Mouse (Mus musculus) hindbrain, embryonic 15.5 days (tissue): ENCODE measurements at regions not wholly inside any gene's neighbourhood (a gene's known extent, or its start where the extent isn't known, plus 50 kb on each side); places are given as distances from the start of the nearest gene placed in this dataset.

ENCODE experiments used
- ATAC-seq: fragments of 200-750 bp; cut with Nextera tagmentation; 2 replicates; pipeline ENCODE4 v1.8.0; 2017; ENCODE audit warnings: low read depth, moderate number of reproducible peaks, moderate TSS enrichment; ENCODE audit not compliant: low FRiP score
- H3K27ac ChIP-seq: fragments of 300-500 bp; sonication (generic); replicated peaks from 2 replicates; pipeline ENCODE4 v1.5.1; 2015; ENCODE audit warnings: mild to moderate bottlenecking, inconsistent platforms
- H3K27me3 ChIP-seq: fragments of 300-500 bp; sonication (generic); 2 replicates; pipeline ENCODE4 v1.6.1; 2015; ENCODE audit warnings: control low read depth, inconsistent platforms
- H3K36me3 ChIP-seq: fragments of 300-500 bp; sonication (generic); 2 replicates; pipeline ENCODE4 v1.6.1; 2015; ENCODE audit warnings: control low read depth, inconsistent platforms
- H3K4me1 ChIP-seq: fragments of 300-500 bp; sonication (generic); replicated peaks from 2 replicates; pipeline ENCODE4 v1.6.1; 2015; ENCODE audit warnings: control low read depth, inconsistent platforms
- H3K4me2 ChIP-seq: fragments of 300-500 bp; sonication (generic); 2 replicates; pipeline ENCODE4 v1.6.1; 2015; ENCODE audit warnings: moderate library complexity, mild to moderate bottlenecking, inconsistent platforms
- H3K4me3 ChIP-seq: fragments of 300-500 bp; sonication (generic); 2 replicates; pipeline ENCODE4 v1.5.1; 2015; ENCODE audit warnings: mild to moderate bottlenecking, inconsistent platforms
- H3K9ac ChIP-seq: fragments of 300-500 bp; sonication (generic); 2 replicates; pipeline ENCODE4 v1.6.1; 2015; ENCODE audit warnings: inconsistent platforms
- H3K9me3 ChIP-seq: fragments of 300-500 bp; sonication (generic); 2 replicates; pipeline ENCODE4 v1.6.1; 2016; ENCODE audit warnings: control low read depth, inconsistent platforms
- WGBS: fragments of 180-500 bp; shearing (Covaris S2); methylation state at CpG from one replicate; pipeline ENCODE4 v1.1.7; 2015; 5-methylcytosine and 5-hydroxymethylcytosine counted together

GRCm38 (mm10) chr12:21479251-21479650 is 61.8 kb upstream of the Ywhaq start:
- H3K36me3 ChIP-seq = no peaks in the 10 kb centered on the region
- WGBS = 71% methylated on average over 1 of the region's 1 CpGs

GRCm38 (mm10) chr12:21476516-21476915 is 59.1 kb upstream of the Ywhaq start:
- no peak overlapping the region for H3K27ac ChIP-seq

More at GRCm38 (mm10) chr12:21479251-21479650, 61.8 kb upstream of the Ywhaq start:
- ATAC-seq = no peak
- H3K9ac ChIP-seq = no peak overlapping the region
- H3K4me3 ChIP-seq = no peak overlapping the region
- H3K27ac ChIP-seq = no peak overlapping the region
- H3K27me3 ChIP-seq = no peaks in the 10 kb centered on the region
- no peaks in the 10 kb centered on the region for H3K4me1 ChIP-seq
- H3K4me2 ChIP-seq = no peak overlapping the region
- H3K9me3 ChIP-seq = no peaks in the 10 kb centered on the region

GRCm38 (mm10) chr12:21472951-21473710 is 55.7 kb upstream of the Ywhaq start:
- H3K27me3 ChIP-seq = no peaks in the 10 kb centered on the region
- H3K36me3 ChIP-seq = no peaks in the 10 kb centered on the region
- 91% methylated on average over 6 of the region's 6 CpGs for WGBS
- no peak for ATAC-seq
- H3K9ac ChIP-seq = no peak overlapping the region
- H3K4me3 ChIP-seq = no peak overlapping the region
- H3K4me2 ChIP-seq = no peak overlapping the region
- no peaks in the 10 kb centered on the region for H3K9me3 ChIP-seq
- no peak overlapping the region for H3K27ac ChIP-seq
- H3K4me1 ChIP-seq = no peaks in the 10 kb centered on the region

More at GRCm38 (mm10) chr12:21476516-21476915, 59.1 kb upstream of the Ywhaq start:
- Histone ChIP-seq H3K27me3 (no peaks in the 10 kb centered on the region), H3K36me3 (no peaks in the 10 kb centered on the region), H3K4me2 (no peak overlapping the region), H3K4me1 (no peaks in the 10 kb centered on the region), H3K9ac (no peak overlapping the region), H3K4me3 (no peak overlapping the region), H3K9me3 (no peaks in the 10 kb centered on the region)
- WGBS = 92% methylated on average over 2 of the region's 2 CpGs
- ATAC-seq = no peak

- no peak overlapping the region for H3K4me2 ChIP-seq
- H3K9me3 ChIP-seq = no peaks in the 10 kb centered on the region
- H3K4me1 ChIP-seq = no peaks in the 10 kb centered on the region
- ATAC-seq = peak; percentile 63; the same call in 1 of the 2 replicates
- no peak overlapping the region for H3K4me3 ChIP-seq
- H3K27me3 ChIP-seq = no peaks in the 10 kb centered on the region
- no peaks in the 10 kb centered on the region for H3K36me3 ChIP-seq
- no peak overlapping the region for H3K27ac ChIP-seq
- H3K9ac ChIP-seq = no peak overlapping the region
- 63% methylated on average over 4 of the region's 4 CpGs for WGBS
Observed at GRCm38 (mm10) chr12:21472487-21472886, 55.0 kb upstream of the Ywhaq start.

GRCm38 (mm10) chr12:21471986-21472385 is 54.5 kb upstream of the Ywhaq start:
- Histone ChIP-seq H3K9ac (no peak overlapping the region), H3K27ac (no peak overlapping the region), H3K9me3 (no peaks in the 10 kb centered on the region), H3K27me3 (no peaks in the 10 kb centered on the region), H3K4me1 (no peaks in the 10 kb centered on the region), H3K36me3 (no peaks in the 10 kb centered on the region), H3K4me2 (no peak overlapping the region), H3K4me3 (no peak overlapping the region)
- 85% methylated on average over 7 of the region's 7 CpGs for WGBS
- no peak for ATAC-seq

GRCm38 (mm10) chr12:21470286-21470685 is 52.8 kb upstream of the Ywhaq start:
- Histone ChIP-seq H3K27me3 (no peaks in the 10 kb centered on the region), H3K36me3 (no peaks in the 10 kb centered on the region), H3K4me2 (no peak overlapping the region), H3K9me3 (no peaks in the 10 kb centered on the region), H3K4me3 (no peak overlapping the region), H3K9ac (no peak overlapping the region), H3K27ac (no peak overlapping the region), H3K4me1 (no peaks in the 10 kb centered on the region)
- no peak for ATAC-seq
- WGBS = 91% methylated on average over 3 of the region's 3 CpGs
